Mouse (Mus musculus) cortical plate, adult 2 months (tissue): Measurements from ENCODE around the gene Hmga1.

Experiments
- CTCF ChIP-seq: fragments of 200-500 bp; IDR thresholded peaks from 2 replicates; pipeline ENCODE4 v1.5.1; 2011; ENCODE audit warnings: mild to moderate bottlenecking, control low read depth, low read length; ENCODE audit not compliant: insufficient read depth; ENCODE audit errors: extremely low read depth
- POLR2A ChIP-seq: fragments of 200-500 bp; IDR thresholded peaks from 2 replicates; pipeline ENCODE4 v1.6.1; 2011; ENCODE audit warnings: mild to moderate bottlenecking, low read length, control low read depth; ENCODE audit not compliant: insufficient read depth; ENCODE audit errors: extremely low read depth

- no peak for TF ChIP-seq CTCF
- TF ChIP-seq POLR2A, result peak; percentile 57; the same call in 1 of the 2 replicates
These were observed 54.6 kb downstream of the Hmga1 start for GRCm38 (mm10) chr17:27610679-27611518.
